Mouse (Mus musculus) embryonic facial prominence, embryonic 14.5 days (tissue): Measurements from ENCODE around the gene Atp23. TPM values are rescaled to one million over a fixed set of nuclear protein-coding genes. Genes with fewer than 3 reads are reported as not detected.
A peak's percentile ranks its signal among the peaks of the same experiment; 100 is the strongest.

Experiments
- ATAC-seq: fragments of 200-750 bp; cut with Nextera tagmentation; 2 replicates; pipeline ENCODE4 v1.8.0; 2017; ENCODE audit warnings: low read depth, moderate number of reproducible peaks, moderate TSS enrichment
- DNase-seq: peaks from one replicate; pipeline ENCODE4 v3.0.0-alpha.2; 2015; ENCODE audit warnings: low spot score
- H3K27ac ChIP-seq: fragments of 300-500 bp; sonication (generic); replicated peaks from 2 replicates; pipeline ENCODE4 v1.5.1; 2014; ENCODE audit warnings: low read depth, mild to moderate bottlenecking, low read length, moderate library complexity
- H3K27me3 ChIP-seq: fragments of 300-500 bp; sonication (generic); replicated peaks from 2 replicates; pipeline ENCODE4 v1.6.1; 2014; ENCODE audit warnings: low read length; ENCODE audit not compliant: control insufficient read depth, insufficient read depth
- H3K36me3 ChIP-seq: fragments of 300-500 bp; sonication (generic); 2 replicates; pipeline ENCODE4 v1.6.1; 2014; ENCODE audit warnings: low read length, mixed read lengths; ENCODE audit not compliant: control insufficient read depth, insufficient read depth
- H3K4me1 ChIP-seq: fragments of 300-500 bp; sonication (generic); 2 replicates; pipeline ENCODE4 v1.6.1; 2014; ENCODE audit warnings: antibody characterized with exemption, low read length; ENCODE audit not compliant: control insufficient read depth, insufficient read depth
- H3K4me2 ChIP-seq: fragments of 300-500 bp; sonication (generic); 2 replicates; pipeline ENCODE4 v1.6.1; 2014; ENCODE audit warnings: low read depth, mild to moderate bottlenecking, low read length, moderate library complexity, mixed read lengths
- H3K4me3 ChIP-seq: fragments of 300-500 bp; sonication (generic); 2 replicates; pipeline ENCODE4 v1.5.1; 2014; ENCODE audit warnings: low read depth, mild to moderate bottlenecking, low read length
- H3K9ac ChIP-seq: fragments of 300-500 bp; sonication (generic); 2 replicates; pipeline ENCODE4 v1.6.1; 2014; ENCODE audit warnings: low read depth, mild to moderate bottlenecking, low read length, moderate library complexity, mixed read lengths
- H3K9me3 ChIP-seq: fragments of 300-500 bp; sonication (generic); 2 replicates; pipeline ENCODE4 v1.6.1; 2016; ENCODE audit warnings: low read length; ENCODE audit not compliant: control insufficient read depth
- WGBS: fragments of 180-500 bp; shearing (Covaris S2); extraction: QIAGEN DNeasy Blood & Tissue Kit; methylation state at CpG from one replicate; pipeline ENCODE4 v1.1.7; 2014; 5-methylcytosine and 5-hydroxymethylcytosine counted together
- polyA plus RNA-seq: library from polyadenylated mRNA; unstranded; fragments of >200 nt; fragmentation: Nextera tagmentation; extraction: Ambion mirVana; gene quantifications from 2 replicates; pipeline ENCODE4 v1.2.1, GENCODE M21; 2014

Gene Atp23
- polyA plus RNA-seq, 1 experiment from 2014 or later = 16.7 TPM

DNA sequence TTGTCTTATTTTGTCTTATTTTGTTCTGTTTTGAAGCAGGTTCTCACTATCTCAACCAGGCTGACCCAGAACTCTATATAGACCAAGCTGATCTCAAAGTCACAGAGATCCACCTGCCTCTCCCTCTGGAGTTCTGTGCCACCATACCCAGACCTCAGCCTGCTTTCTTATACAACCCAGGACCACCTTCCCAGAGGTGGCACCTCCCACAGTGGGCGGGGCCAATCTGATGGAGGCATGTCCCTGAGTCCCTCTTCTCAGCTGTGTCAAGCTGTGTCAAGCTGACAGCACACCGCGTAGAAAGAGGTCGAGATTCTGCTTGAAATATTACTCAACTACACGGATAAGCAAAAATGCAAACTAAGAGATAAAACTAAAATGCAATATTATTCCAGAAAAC, 3.1 kb upstream of the Atp23 start:
- no peak overlapping the region for H3K4me2 ChIP-seq
- 23% methylated on average over 5 of the region's 5 CpGs for WGBS
- H3K9ac ChIP-seq = no peak overlapping the region
- no peaks in the 10 kb centered on the region for H3K4me1 ChIP-seq
- no peaks in the 10 kb centered on the region for H3K9me3 ChIP-seq
- no peak for DNase-seq
- H3K4me3 ChIP-seq = no peak overlapping the region
- H3K27ac ChIP-seq = no peak overlapping the region
- ATAC-seq = no peak
- no peaks in the 10 kb centered on the region for H3K36me3 ChIP-seq
- no peaks in the 10 kb centered on the region for H3K27me3 ChIP-seq

GRCm38 (mm10) chr10:126901488-126901843, 311 bp upstream of the Atp23 start:
- peak overlapping the region; percentile 75 for H3K4me3 ChIP-seq
- H3K36me3 ChIP-seq = peaks cover 15% of the 10 kb centered on the region
- no peaks in the 10 kb centered on the region for H3K4me1 ChIP-seq
- no peaks in the 10 kb centered on the region for H3K27me3 ChIP-seq
- DNase-seq = no peak
- WGBS = 2% methylated on average over 4 of the region's 4 CpGs
- peak overlapping the region; percentile 75 for H3K9ac ChIP-seq
- peak overlapping the region; percentile 93 for H3K4me2 ChIP-seq
- no peak for ATAC-seq
- no peaks in the 10 kb centered on the region for H3K9me3 ChIP-seq
- no peak overlapping the region for H3K27ac ChIP-seq

- Histone ChIP-seq H3K4me1 (no peaks in the 10 kb centered on the region), H3K9ac (no peak overlapping the region), H3K27me3 (no peaks in the 10 kb centered on the region), H3K4me3 (no peak overlapping the region), H3K36me3 (peaks cover 38% of the 10 kb centered on the region), H3K27ac (no peak overlapping the region), H3K9me3 (no peaks in the 10 kb centered on the region), H3K4me2 (no peak overlapping the region)
- ATAC-seq (no peak), DNase-seq (no peak)
- WGBS = 54% methylated on average over 6 of the region's 6 CpGs
Observed at GRCm38 (mm10) chr10:126895891-126896290, 5.3 kb downstream of the Atp23 start.

- 95% methylated on average over 15 of the region's 15 CpGs for WGBS
- DNase-seq (no peak), ATAC-seq (no peak)
- no peaks in the 10 kb centered on the region for H3K9me3 ChIP-seq
- no peaks in the 10 kb centered on the region for H3K27me3 ChIP-seq
- H3K27ac ChIP-seq = no peak overlapping the region
- H3K9ac ChIP-seq = no peak overlapping the region
- H3K4me3 ChIP-seq = no peak overlapping the region
- H3K4me1 ChIP-seq = no peaks in the 10 kb centered on the region
- H3K4me2 ChIP-seq = no peak overlapping the region
- peaks cover 56% of the 10 kb centered on the region for H3K36me3 ChIP-seq
Observed at GRCm38 (mm10) chr10:126894061-126894460, 7.1 kb downstream of the Atp23 start.

GRCm38 (mm10) chr10:126893145-126893544, 8.0 kb downstream of the Atp23 start:
- no peak overlapping the region for H3K4me3 ChIP-seq
- H3K4me2 ChIP-seq = no peak overlapping the region
- WGBS = 97% methylated on average over 7 of the region's 7 CpGs

GRCm38 (mm10) chr10:126873755-126874154, 27.4 kb downstream of the Atp23 start:
- H3K27ac ChIP-seq = no peak overlapping the region
- H3K9ac ChIP-seq = no peak overlapping the region
- DNase-seq = no peak
- no peaks in the 10 kb centered on the region for H3K27me3 ChIP-seq
- H3K4me2 ChIP-seq = no peak overlapping the region
- WGBS = 91% methylated on average over 3 of the region's 3 CpGs
- peaks cover 3% of the 10 kb centered on the region; the same call in 1 of the 2 replicates for H3K4me1 ChIP-seq
- H3K4me3 ChIP-seq = no peak overlapping the region
- ATAC-seq = no peak
- H3K36me3 ChIP-seq = no peaks in the 10 kb centered on the region
- H3K9me3 ChIP-seq = no peaks in the 10 kb centered on the region

More at GRCm38 (mm10) chr10:126893145-126893544, 8.0 kb downstream of the Atp23 start:
- Histone ChIP-seq H3K9me3 (0 out of 2 replicates have a peak, but pooled peaks cover 6% of the 10 kb centered on the region), H3K36me3 (peaks cover 57% of the 10 kb centered on the region), H3K27me3 (no peaks in the 10 kb centered on the region), H3K4me1 (no peaks in the 10 kb centered on the region), H3K9ac (no peak overlapping the region), H3K27ac (no peak overlapping the region)
- DNase-seq (no peak), ATAC-seq (no peak)

DNA sequence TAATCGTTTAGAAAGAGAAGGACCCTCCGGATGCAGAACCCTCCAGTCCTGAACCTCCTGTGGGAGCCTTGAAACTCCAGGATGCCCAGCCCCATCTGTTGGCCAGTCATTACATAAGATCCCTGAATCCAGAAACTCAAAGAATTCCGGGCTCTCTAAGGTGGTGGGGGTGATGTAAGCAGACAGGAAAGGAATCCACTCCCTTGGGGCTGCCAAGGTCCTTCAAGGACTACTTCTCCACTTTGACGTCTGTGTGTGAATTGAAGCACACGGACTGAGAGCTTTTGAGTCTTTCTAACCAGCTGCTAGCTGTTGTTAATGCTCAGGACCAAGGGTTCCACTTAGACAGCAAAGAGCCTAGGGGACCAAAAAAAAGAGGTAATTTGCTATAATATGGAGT, 28.9 kb downstream of the Atp23 start:
- Histone ChIP-seq H3K27ac (no peak overlapping the region), H3K36me3 (no peaks in the 10 kb centered on the region), H3K4me1 (peaks cover 3% of the 10 kb centered on the region; the same call in 1 of the 2 replicates), H3K27me3 (no peaks in the 10 kb centered on the region), H3K9ac (no peak overlapping the region), H3K4me3 (no peak overlapping the region), H3K4me2 (no peak overlapping the region), H3K9me3 (no peaks in the 10 kb centered on the region)
- ATAC-seq = no peak
- DNase-seq = no peak
- whole genome bisulfite sequencing = 59% methylated on average over 5 of the region's 5 CpGs

- peak; percentile 88 for ATAC-seq
- peak; percentile 81 for DNase-seq
- Histone ChIP-seq H3K4me2 (peak overlapping the region; percentile 51), H3K27ac (no peak overlapping the region), H3K36me3 (no peaks in the 10 kb centered on the region), H3K4me3 (peak overlapping the region; percentile 25; the same call in 1 of the 2 replicates), H3K4me1 (peaks cover 3% of the 10 kb centered on the region; the same call in 1 of the 2 replicates), H3K9ac (0 out of 2 replicates have a peak overlapping the region, but pooled peaks have one; percentile 20), H3K9me3 (no peaks in the 10 kb centered on the region), H3K27me3 (no peaks in the 10 kb centered on the region)
- WGBS = 19% methylated on average over 23 of the region's 23 CpGs
Observed at GRCm38 (mm10) chr10:126869372-126870318, 31.5 kb downstream of the Atp23 start.
